In genomic region chr9:124132899-124133298, GRCm38 (mm10) we compare ENCODE assay signal across 1 mouse cellular context. TPM values are rescaled to one million over a fixed set of nuclear protein-coding genes. Genes with fewer than 3 reads are reported as not detected.
"Had no signal": no experiment of that assay in that cellular context is flagged by ENCODE, and none has a peak within 500 bp of the region (broad histone marks: within the 10 kb centered on the region; RNA-seq: fewer than 3 reads in every experiment).

No protein-coding gene starts in this region.

RNA-seq across cellular contexts. Expression of gene Ccr2, which starts 31.1 kb away (rescaled TPM):
- polyA plus RNA-seq: neural tube, embryonic 14.5 days had no signal
